Mouse (Mus musculus): ENCODE measurements around the gene Arid3a. TPM values are rescaled to one million over a fixed set of nuclear protein-coding genes. Genes with fewer than 3 reads are reported as not detected.

Arid3a gene
- total and polyA plus RNA-seq, 3 experiments: 11.8 to 17.2 TPM; not detected in 1

DNA sequence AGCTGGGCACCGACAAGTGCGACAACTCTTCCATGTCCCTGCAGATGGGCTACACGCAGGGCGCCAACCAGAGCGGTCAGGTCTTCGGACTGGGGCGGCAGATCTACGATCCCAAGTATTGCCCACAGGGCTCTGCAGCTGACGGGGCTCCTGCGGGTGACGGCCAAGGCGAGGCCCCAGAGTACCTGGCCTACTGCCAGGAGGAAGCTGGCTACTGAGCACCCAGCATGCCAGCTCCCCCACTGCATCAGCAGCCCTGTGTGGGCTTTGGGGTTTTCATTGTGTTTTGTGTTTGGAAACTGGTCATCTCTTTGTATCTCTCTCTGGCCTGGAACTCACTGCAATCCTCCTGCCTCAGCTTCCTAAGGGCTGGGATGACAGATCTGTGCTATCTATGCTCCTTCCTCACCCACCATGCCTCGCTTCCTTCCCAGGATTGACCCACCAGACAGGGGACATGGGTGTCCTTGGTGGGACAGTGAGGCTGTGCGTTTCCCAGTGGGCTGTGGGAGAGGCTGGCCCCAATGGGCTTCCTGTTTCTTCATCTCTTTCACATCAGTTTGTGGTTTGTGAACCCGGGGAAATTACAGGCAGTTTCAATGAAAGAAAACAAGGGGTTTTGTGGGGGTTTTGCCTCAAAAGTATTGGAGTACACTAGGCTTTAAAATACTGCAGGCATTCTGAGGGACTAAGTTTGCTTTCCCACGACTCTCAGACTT lies 67.7 kb downstream of the Arid3a start (continued):
- no peak for TF ChIP-seq TCF12 (IDR thresholded peaks at IDR 0.05; ENCODE audit: low read depth, low read length)

DNA sequence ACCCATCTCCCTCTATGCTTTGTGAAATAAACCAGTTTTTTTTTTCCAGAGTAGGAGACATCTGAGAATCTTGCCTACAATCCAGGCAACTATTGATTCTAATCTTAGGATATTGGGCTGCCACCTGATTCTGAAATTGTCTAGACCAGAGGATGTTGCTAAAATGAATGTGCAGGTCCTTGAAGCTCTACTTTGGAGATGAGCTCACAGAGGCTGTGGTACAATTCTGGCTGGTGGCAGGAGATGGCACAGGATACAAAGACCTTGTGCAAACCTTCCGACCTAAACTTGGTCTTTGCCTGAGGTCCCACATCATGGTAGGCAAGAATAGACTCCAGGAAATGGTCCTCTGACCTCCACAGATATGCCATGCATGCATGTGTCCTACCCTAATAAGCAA lies 68.8 kb downstream of the Arid3a start:
- Histone ChIP-seq H3K4me3 (ENCODE audit: control insufficient read depth in 1 of 2, insufficient read depth in 1 of 2, low read depth in 2 of 2, low read length in 2 of 2) (no peak overlapping the region), H3K36me3 (ENCODE audit: control insufficient read depth in 1 of 2, insufficient read depth in 2 of 2, low read length in 2 of 2) (peaks cover 0 to 17% of the 10 kb centered on the region in 2 experiments; a peak in 2 of 4 replicates), H3K9me3 (replicated peaks; ENCODE audit: insufficient read depth, low read length) (no peaks in the 10 kb centered on the region), H3K9ac (ENCODE audit: control insufficient read depth, low read depth, low read length, poor library complexity, severe bottlenecking) (peak overlapping the region; percentile 66; the same call in 1 of the 2 replicates), H3K79me2 (ENCODE audit: control insufficient read depth, insufficient read depth, low read length, poor library complexity) (peaks cover 5% of the 10 kb centered on the region; the same call in 1 of the 2 replicates), H3K27me3 (ENCODE audit: control insufficient read depth in 1 of 2, insufficient read depth in 2 of 2, low read length in 2 of 2) (no peaks in the 10 kb centered on the region), H3K4me1 (ENCODE audit: control insufficient read depth in 1 of 2, insufficient read depth in 2 of 2, low read length in 2 of 2) (peaks cover 14 to 26% of the 10 kb centered on the region in 2 experiments), H3K27ac (ENCODE audit: control insufficient read depth, low read depth, low read length) (peak overlapping the region; percentile 93)
- TF ChIP-seq JUND (IDR thresholded peaks at IDR 0.05; ENCODE audit: low read depth, low read length) (no peak), POLR2AphosphoS5 (IDR thresholded peaks at IDR 0.05; ENCODE audit: borderline replicate concordance, low read depth, low read length) (no peak), MXI1 (IDR thresholded peaks at IDR 0.05; ENCODE audit: low read depth, low read length) (no peak), NRF1 (IDR thresholded peaks at IDR 0.05; ENCODE audit: insufficient read depth, low read depth, low read length, poor library complexity, severe bottlenecking) (no peak), ZC3H11A (IDR thresholded peaks at IDR 0.05; ENCODE audit: low read depth, low read length) (no peak), MEF2A (IDR thresholded peaks at IDR 0.05; ENCODE audit: extremely low read depth, insufficient replicate concordance, low read depth, low read length, poor library complexity, severe bottlenecking) (no peak), EP300 (IDR thresholded peaks at IDR 0.05; ENCODE audit: low read depth in 1 of 2, low read length in 2 of 2) (no peak), ETS1 (IDR thresholded peaks at IDR 0.05; ENCODE audit: low read depth, low read length) (no peak), RAD21 (IDR thresholded peaks at IDR 0.05; ENCODE audit: low read depth, low read length) (no peak), MAX (IDR thresholded peaks at IDR 0.05; ENCODE audit: low read length) (no peak), USF2 (IDR thresholded peaks at IDR 0.05; ENCODE audit: borderline replicate concordance in 1 of 2, insufficient read depth in 1 of 2, low read depth in 1 of 2, low read length in 2 of 2) (no peak), SMC3 (IDR thresholded peaks at IDR 0.05; ENCODE audit: low read depth, low read length) (no peak), ZNF384 (IDR thresholded peaks at IDR 0.05; ENCODE audit: low read depth, low read length) (no peak), ZKSCAN1 (IDR thresholded peaks at IDR 0.05; ENCODE audit: low read depth, low read length) (no peak), MYB (IDR thresholded peaks at IDR 0.05; ENCODE audit: low read depth, low read length) (no peak), E2F4 (IDR thresholded peaks at IDR 0.05; ENCODE audit: borderline replicate concordance, low read depth, low read length) (no peak)
- DNase-seq (ENCODE audit: low read depth, low spot score): no peak
